26 mouse cellular contexts compared by ENCODE assay signal in genomic region chr10:69632885-69633284, GRCm38 (mm10).
DNase-seq lines count a peak whose midpoint lies in the region; ATAC-seq and TF ChIP-seq lines count a peak whose summit lies in the region.
"Had no signal": no experiment of that assay in that cellular context is flagged by ENCODE, and none has a peak within 500 bp of the region (broad histone marks: within the 10 kb centered on the region; RNA-seq: fewer than 3 reads in every experiment).

No protein-coding gene starts in this region.

- H3K4me1 ChIP-seq in heart, embryonic 10.5 days, result peaks cover 43% of the 10 kb centered on the region
- no peaks in the 10 kb centered on the region for H3K4me1 ChIP-seq in stomach, postnatal 0 days (replicated peaks; ENCODE audit: control insufficient read depth, insufficient read depth)

- no peak overlapping the region for H3K9ac ChIP-seq in stomach, postnatal 0 days (ENCODE audit: low read length)
- H3K9ac ChIP-seq: embryonic facial prominence, embryonic 12.5 days; forebrain, embryonic 13.5 days; forebrain, embryonic 15.5 days; forebrain, postnatal 0 days had no signal

- H3K4me2 ChIP-seq in stomach, postnatal 0 days (replicated peaks; ENCODE audit: low read depth), result no peak overlapping the region
- H3K4me2 ChIP-seq: embryonic facial prominence, embryonic 12.5 days; forebrain, embryonic 13.5 days; forebrain, embryonic 15.5 days had no signal

- intact Hi-C loops in left cerebral cortex, postnatal 14 days (cut with DNase I), result loop anchor here (5.0 kb wide), 1 partner anchor 36 kb away; no protein-coding TSS in a partner anchor
- intact Hi-C loops in left cerebral cortex, postnatal 10 days (cut with DNase I), result no loop called here

- H3K9me3 ChIP-seq in heart, embryonic 10.5 days, result no peaks in the 10 kb centered on the region
- no peaks in the 10 kb centered on the region for H3K9me3 ChIP-seq in stomach, postnatal 0 days (ENCODE audit: control insufficient read depth, low read length)
- H3K9me3 ChIP-seq: embryonic facial prominence, embryonic 10.5 days; embryonic facial prominence, embryonic 12.5 days; forebrain, embryonic 13.5 days; forebrain, embryonic 15.5 days had no signal

- no peak for TF ChIP-seq EP300 in stomach, postnatal 0 days (optimal IDR thresholded peaks at IDR 0.05)

- H3K4me3 ChIP-seq in heart, embryonic 10.5 days, result no peak overlapping the region
- no peak overlapping the region for H3K4me3 ChIP-seq in stomach, postnatal 0 days (ENCODE audit: low read depth, low read length)
- H3K4me3 ChIP-seq: embryonic facial prominence, embryonic 10.5 days; embryonic facial prominence, embryonic 12.5 days; forebrain, embryonic 13.5 days; forebrain, embryonic 15.5 days had no signal

- no peaks in the 10 kb centered on the region for H3K27me3 ChIP-seq in heart, embryonic 10.5 days (ENCODE audit: insufficient read depth, poor library complexity, severe bottlenecking)
- no peaks in the 10 kb centered on the region for H3K27me3 ChIP-seq in stomach, postnatal 0 days (ENCODE audit: control insufficient read depth, insufficient read depth, low read length)
- H3K27me3 ChIP-seq: CH12.LX; embryonic facial prominence, embryonic 12.5 days; forebrain, embryonic 13.5 days; forebrain, embryonic 15.5 days; Patski had no signal

- no peak for ATAC-seq in stomach, postnatal 0 days (ENCODE audit: low FRiP score, low TSS enrichment)
- ATAC-seq: activated CD4-positive, CD25-positive, alpha-beta regulatory T cell, adult 4 months; CD4-positive, CD25-positive, alpha-beta regulatory T cell, adult 4 months; forebrain, embryonic 13.5 days; forebrain, embryonic 15.5 days; forebrain, postnatal 0 days; Patski had no signal

- no peak for TF ChIP-seq CTCF in stomach, postnatal 0 days (IDR thresholded peaks at IDR 0.05; ENCODE audit: low read depth)

- 86% methylated on average over 8 of the region's 8 CpGs for WGBS in heart, embryonic 10.5 days
- WGBS in stomach, postnatal 0 days, result 91% methylated on average over 8 of the region's 8 CpGs

- peak; percentile 2 for DNase-seq in heart, postnatal 4 days
- DNase-seq in heart, embryonic 10.5 days (ENCODE audit: low spot score), result no peak
- peak; percentile 14 to 60 for DNase-seq in left cerebral cortex, postnatal 14 days (ENCODE audit: low spot score in 2 of 2)
- DNase-seq in left cerebral cortex, postnatal 10 days (ENCODE audit: extremely low spot score in 1 of 2, low spot score in 2 of 2), result no peak
- peak; percentile 7 for DNase-seq in stomach, postnatal 0 days (ENCODE audit: low spot score)
- no peak for DNase-seq in urinary bladder, postnatal 25 days (ENCODE audit: low spot score)
- DNase-seq: adrenal gland, adult 8-10 months; adrenal gland, postnatal 14 days; adrenal gland, postnatal 36 days; B cell, adult 2 months; cerebellum, adult 11 months; cerebellum, adult 18-20 months; cerebellum, adult 8-10 months; cerebellum, adult 9-11 months; cerebellum, postnatal 14 days; cerebellum, postnatal 36 days; forebrain, postnatal 0 days had no signal

- no peaks in the 10 kb centered on the region for H3K36me3 ChIP-seq in heart, embryonic 10.5 days
- no peaks in the 10 kb centered on the region for H3K36me3 ChIP-seq in stomach, postnatal 0 days (ENCODE audit: control insufficient read depth, insufficient read depth, low read length)
- H3K36me3 ChIP-seq: embryonic facial prominence, embryonic 10.5 days; embryonic facial prominence, embryonic 12.5 days; forebrain, embryonic 15.5 days; G1E had no signal

- H3K27ac ChIP-seq in heart, embryonic 10.5 days, result no peak overlapping the region
- H3K27ac ChIP-seq in stomach, postnatal 0 days (replicated peaks), result no peak overlapping the region
- H3K27ac ChIP-seq: embryonic facial prominence, embryonic 10.5 days; embryonic facial prominence, embryonic 12.5 days; forebrain, embryonic 13.5 days; forebrain, embryonic 15.5 days had no signal

Comparison
In these comparisons a context has a peak if more than half of its experiments do, and no peak if none do; other contexts are left out.
1. DNase-seq: peak in heart, postnatal 4 days (single experiment), left cerebral cortex, postnatal 14 days (2 of 2) and stomach, postnatal 0 days (single experiment); none in heart, embryonic 10.5 days (single experiment), left cerebral cortex, postnatal 10 days (0 of 2) and urinary bladder, postnatal 25 days (single experiment).